Mouse (Mus musculus) MEL (cell line): ENCODE measurements around the gene Foxo3. TPM values are rescaled to one million over a fixed set of nuclear protein-coding genes. Genes with fewer than 3 reads are reported as not detected.

Experiments
- DNase-seq: peaks from one replicate; pipeline ENCODE4 v3.0.0; 2011; ENCODE audit warnings: low read depth, low spot score
- H3K27ac ChIP-seq: 2 replicates; pipeline ENCODE4 v1.5.1; 2012; ENCODE audit warnings: low read depth, mild to moderate bottlenecking, control low read depth, low read length, moderate library complexity; ENCODE audit not compliant: control insufficient read depth
- H3K27me3 ChIP-seq, 2 experiments: fragments of 150-350 bp in 1 of 2; sonication (generic) in 1 of 2; 2 replicates each; pipeline ENCODE4 v1.6.1; 2012; ENCODE audit warnings: low read length in 2 of 2, mild to moderate bottlenecking in 2 of 2, improper control_type of control experiment in 1 of 2, moderate library complexity in 1 of 2; ENCODE audit not compliant: insufficient read depth in 2 of 2, control insufficient read depth in 1 of 2
- H3K36me3 ChIP-seq, 2 experiments: 2 replicates each; pipeline ENCODE4 v1.6.1; 2012 to 2014; ENCODE audit warnings: low read length in 2 of 2, improper control_type of control experiment in 1 of 2, inconsistent platforms in 1 of 2, mild to moderate bottlenecking in 1 of 2; ENCODE audit not compliant: insufficient read depth in 2 of 2, control insufficient read depth in 1 of 2
- H3K4me1 ChIP-seq, 2 experiments: fragments of 150-350 bp in 1 of 2; sonication (generic) in 1 of 2; 2 replicates each; pipeline ENCODE4 v1.6.1; 2012; ENCODE audit warnings: low read length in 2 of 2, improper control_type of control experiment in 1 of 2, mild to moderate bottlenecking in 1 of 2; ENCODE audit not compliant: insufficient read depth in 2 of 2, control insufficient read depth in 1 of 2
- H3K4me3 ChIP-seq, 2 experiments: fragments of 150-350 bp in 1 of 2; sonication (generic) in 1 of 2; 2 replicates each; pipeline ENCODE4 v1.5.1; 2012; ENCODE audit warnings: low read depth in 2 of 2, low read length in 2 of 2, mild to moderate bottlenecking in 2 of 2, moderate library complexity in 2 of 2, control low read depth in 1 of 2, improper control_type of control experiment in 1 of 2; ENCODE audit not compliant: control insufficient read depth in 1 of 2, insufficient read depth in 1 of 2
- H3K79me2 ChIP-seq: 2 replicates; pipeline ENCODE4 v1.6.1; 2012; ENCODE audit warnings: mild to moderate bottlenecking, low read length, moderate library complexity; ENCODE audit not compliant: control insufficient read depth, poor library complexity, insufficient read depth
- H3K9ac ChIP-seq: 2 replicates; pipeline ENCODE4 v1.6.1; 2012; ENCODE audit warnings: low read depth, mild to moderate bottlenecking, control low read depth, low read length, moderate library complexity; ENCODE audit not compliant: control insufficient read depth, poor library complexity, severe bottlenecking
- H3K9me3 ChIP-seq: fragments of 150-350 bp; sonication (generic); replicated peaks from 2 replicates; pipeline ENCODE4 v1.6.1; 2012; ENCODE audit warnings: mild to moderate bottlenecking, low read length, improper control_type of control experiment, moderate library complexity; ENCODE audit not compliant: insufficient read depth
- CHD1 ChIP-seq: IDR thresholded peaks from 2 replicates; pipeline ENCODE4 v1.6.1; 2012; ENCODE audit warnings: low read depth, mild to moderate bottlenecking, inconsistent platforms, low read length, improper control_type of control experiment
- CHD2 ChIP-seq: IDR thresholded peaks from 2 replicates; pipeline ENCODE4 v1.6.1; 2011; ENCODE audit warnings: low read length, improper control_type of control experiment
- CTCF ChIP-seq, 3 experiments: IDR thresholded peaks in 2 of 3; conservative IDR thresholded peaks in 1 of 3; 2 replicates each; pipeline ENCODE4 v1.5.1; 2011 to 2012; ENCODE audit warnings: low read length in 3 of 3, low read depth in 2 of 3, mild to moderate bottlenecking in 2 of 3, improper control_type of control experiment in 1 of 3, inconsistent platforms in 1 of 3, mixed read lengths in 1 of 3, moderate library complexity in 1 of 3; ENCODE audit not compliant: control insufficient read depth in 1 of 3, insufficient read depth in 1 of 3, poor library complexity in 1 of 3, severe bottlenecking in 1 of 3
- E2F4 ChIP-seq: IDR thresholded peaks from 2 replicates; pipeline ENCODE4 v1.6.1; 2011; ENCODE audit warnings: low read depth, low read length, improper control_type of control experiment, borderline replicate concordance
- ELF1 ChIP-seq: IDR thresholded peaks from 2 replicates; pipeline ENCODE4 v1.6.1; 2014; ENCODE audit warnings: low read depth, mild to moderate bottlenecking, inconsistent platforms, low read length, improper control_type of control experiment, moderate library complexity
- GABPA ChIP-seq: IDR thresholded peaks from 2 replicates; pipeline ENCODE4 v1.6.1; 2012; ENCODE audit warnings: low read depth, mild to moderate bottlenecking, inconsistent platforms, low read length, improper control_type of control experiment, moderate library complexity
- GATA1 ChIP-seq: IDR thresholded peaks from 2 replicates; pipeline ENCODE4 v1.6.1; 2011; ENCODE audit warnings: low read depth, low read length, improper control_type of control experiment
- JUND ChIP-seq: IDR thresholded peaks from 2 replicates; pipeline ENCODE4 v1.6.1; 2011; ENCODE audit warnings: low read depth, mild to moderate bottlenecking, improper control_type of control experiment, low read length
- MAZ ChIP-seq: IDR thresholded peaks from 2 replicates; pipeline ENCODE4 v1.6.1; 2012; ENCODE audit warnings: low read depth, mild to moderate bottlenecking, inconsistent platforms, low read length, improper control_type of control experiment
- MXI1 ChIP-seq: IDR thresholded peaks from 2 replicates; pipeline ENCODE4 v1.6.1; 2011; ENCODE audit warnings: mild to moderate bottlenecking, low read depth, low read length, improper control_type of control experiment
- NELFE ChIP-seq: IDR thresholded peaks from 2 replicates; pipeline ENCODE4 v1.6.1; 2011; ENCODE audit warnings: low read depth, low read length, improper control_type of control experiment
- NRF1 ChIP-seq: IDR thresholded peaks from 2 replicates; pipeline ENCODE4 v1.6.1; 2014; ENCODE audit warnings: low read depth, mild to moderate bottlenecking, inconsistent platforms, low read length, improper control_type of control experiment, moderate library complexity; ENCODE audit not compliant: poor library complexity, insufficient read depth, severe bottlenecking
- POLR2A ChIP-seq, 2 experiments: IDR thresholded peaks; 2 replicates each; pipeline ENCODE4 v1.6.1; 2011 to 2012; ENCODE audit warnings: low read length in 2 of 2, mild to moderate bottlenecking in 2 of 2, control low read depth in 1 of 2, improper control_type of control experiment in 1 of 2, low read depth in 1 of 2, moderate library complexity in 1 of 2; ENCODE audit not compliant: control insufficient read depth in 1 of 2, insufficient read depth in 1 of 2, poor library complexity in 1 of 2
- POLR2AphosphoS2 ChIP-seq: IDR thresholded peaks from 2 replicates; pipeline ENCODE4 v1.6.1; 2011; ENCODE audit warnings: low read length, improper control_type of control experiment
- RCOR1 ChIP-seq: IDR thresholded peaks from 2 replicates; pipeline ENCODE4 v1.6.1; 2012; ENCODE audit warnings: low read depth, mild to moderate bottlenecking, inconsistent platforms, low read length, improper control_type of control experiment
- SIN3A ChIP-seq: IDR thresholded peaks from 2 replicates; pipeline ENCODE4 v1.6.1; 2012; ENCODE audit warnings: low read length, improper control_type of control experiment, inconsistent platforms
- SMC3 ChIP-seq: IDR thresholded peaks from 2 replicates; pipeline ENCODE4 v1.6.1; 2011; ENCODE audit warnings: low read depth, low read length, improper control_type of control experiment
- TBP ChIP-seq: IDR thresholded peaks from 2 replicates; pipeline ENCODE4 v1.8.0; 2011; ENCODE audit warnings: low read depth, low read length, improper control_type of control experiment
- UBTF ChIP-seq: IDR thresholded peaks from 2 replicates; pipeline ENCODE4 v1.6.1; 2012; ENCODE audit warnings: low read depth, mild to moderate bottlenecking, inconsistent platforms, low read length, improper control_type of control experiment, moderate library complexity, borderline replicate concordance; ENCODE audit not compliant: insufficient read depth
- USF2 ChIP-seq, 2 experiments: IDR thresholded peaks; 2 replicates each; pipeline ENCODE4 v1.6.1; 2011 to 2012; ENCODE audit warnings: improper control_type of control experiment in 2 of 2, low read length in 2 of 2, borderline replicate concordance in 1 of 2, inconsistent platforms in 1 of 2, low read depth in 1 of 2, mild to moderate bottlenecking in 1 of 2; ENCODE audit not compliant: insufficient read depth in 1 of 2
- ZC3H11A ChIP-seq: IDR thresholded peaks from 2 replicates; pipeline ENCODE4 v1.6.1; 2012; ENCODE audit warnings: low read depth, mild to moderate bottlenecking, inconsistent platforms, low read length, improper control_type of control experiment
- ZKSCAN1 ChIP-seq: IDR thresholded peaks from 2 replicates; pipeline ENCODE4 v1.6.1; 2012; ENCODE audit warnings: low read depth, mild to moderate bottlenecking, inconsistent platforms, low read length, improper control_type of control experiment, moderate library complexity
- polyA plus RNA-seq, 2 experiments: library from polyadenylated mRNA; stranded (reverse) in 1 of 2; unstranded in 1 of 2; fragments of >175 nt in 1 of 2; fragments of >200 nt in 1 of 2; gene quantifications; 2 replicates each; pipeline versions ENCODE4 v1.2.1 to v1.2.4; 2012; ENCODE audit warnings: low replicate concordance in 2 of 2, low read depth in 1 of 2; ENCODE audit not compliant: insufficient read length in 2 of 2, insufficient read depth in 1 of 2, missing spikeins in 1 of 2
- total RNA-seq: library from RNA; depleted of rRNA; stranded (reverse); fragments of 300-350 nt; gene quantifications from 2 replicates; pipeline ENCODE4 v1.2.3, GENCODE M21; 2012

The Foxo3 gene
- total and polyA plus RNA-seq, 3 experiments: 21.0 to 103 (median 27.2) TPM

GRCm38 (mm10) chr10:42299967-42300366, 23.4 kb upstream of the Foxo3 start:
- Histone ChIP-seq H3K36me3 (no peaks in the 10 kb centered on the region), H3K79me2 (no peaks in the 10 kb centered on the region)
- no peak for DNase-seq
- TF ChIP-seq UBTF (no peak), ZKSCAN1 (no peak), POLR2AphosphoS2 (no peak), GATA1 (no peak), RCOR1 (no peak), MXI1 (no peak), CTCF (IDR thresholded peaks at IDR 0.05 in 2 of 3, conservative IDR thresholded peaks at IDR 0.05 in 1 of 3; ENCODE audit: control insufficient read depth in 1 of 3, insufficient read depth in 1 of 3, low read depth in 2 of 3, low read length in 3 of 3, poor library complexity in 1 of 3, severe bottlenecking in 1 of 3) (no peak), POLR2A (IDR thresholded peaks at IDR 0.05; ENCODE audit: control insufficient read depth in 1 of 2, insufficient read depth in 1 of 2, low read depth in 1 of 2, low read length in 2 of 2, poor library complexity in 1 of 2) (no peak), ZC3H11A (no peak), NRF1 (no peak), SIN3A (no peak)
- TF ChIP-seq, all 39 proteins: peak for 0
- H3K27me3 ChIP-seq: no peaks in the 10 kb centered on the region; a peak in 1 of 4 replicates
- peaks cover 0 to 3% of the 10 kb centered on the region in 2 experiments; a peak in 2 of 4 replicates for H3K4me1 ChIP-seq
- no peak overlapping the region for H3K27ac ChIP-seq
- H3K9ac ChIP-seq: no peak overlapping the region
- no peak overlapping the region for H3K4me3 ChIP-seq
- H3K9me3 ChIP-seq: no peaks in the 10 kb centered on the region

GRCm38 (mm10) chr10:42299426-42299825, 22.9 kb upstream of the Foxo3 start:
- H3K36me3 ChIP-seq: no peaks in the 10 kb centered on the region
- no peaks in the 10 kb centered on the region; a peak in 1 of 4 replicates for H3K27me3 ChIP-seq
- H3K4me3 ChIP-seq: no peak overlapping the region
- no peaks in the 10 kb centered on the region for H3K9me3 ChIP-seq
- H3K9ac ChIP-seq: no peak overlapping the region
- no peak for TF ChIP-seq GATA1
- no peak for TF ChIP-seq GABPA
- TF ChIP-seq CHD2: no peak
- TF ChIP-seq SMC3: no peak
- no peak for TF ChIP-seq NELFE
- TF ChIP-seq TBP: no peak
- TF ChIP-seq USF2 (IDR thresholded peaks at IDR 0.05; ENCODE audit: borderline replicate concordance in 1 of 2, insufficient read depth in 1 of 2, low read depth in 1 of 2, low read length in 2 of 2): no peak
- no peak for TF ChIP-seq SIN3A
- no peak for TF ChIP-seq MAZ
- TF ChIP-seq CHD1: no peak
- TF ChIP-seq NRF1: no peak
- no peak for TF ChIP-seq CTCF (IDR thresholded peaks at IDR 0.05 in 2 of 3, conservative IDR thresholded peaks at IDR 0.05 in 1 of 3; ENCODE audit: control insufficient read depth in 1 of 3, insufficient read depth in 1 of 3, low read depth in 2 of 3, low read length in 3 of 3, poor library complexity in 1 of 3, severe bottlenecking in 1 of 3)
- TF ChIP-seq MXI1: no peak
- no peak for TF ChIP-seq ELF1
- TF ChIP-seq E2F4: no peak
- no peak for TF ChIP-seq UBTF
- TF ChIP-seq JUND: no peak
- TF ChIP-seq ZC3H11A: no peak
- peaks cover 0 to 3% of the 10 kb centered on the region in 2 experiments; a peak in 2 of 4 replicates for H3K4me1 ChIP-seq
- no peak overlapping the region for H3K27ac ChIP-seq
- DNase-seq: no peak
- no peaks in the 10 kb centered on the region for H3K79me2 ChIP-seq
